Mouse (Mus musculus) hindbrain, embryonic 11.5 days (tissue): ENCODE measurements around the gene Sec14l1. TPM values are rescaled to one million over a fixed set of nuclear protein-coding genes. Genes with fewer than 3 reads are reported as not detected.

Source experiments
- ATAC-seq: fragments of 200-750 bp; cut with Nextera tagmentation; 2 replicates; pipeline ENCODE4 v1.8.0; 2017; ENCODE audit warnings: mild to moderate bottlenecking, moderate TSS enrichment, moderate library complexity; ENCODE audit not compliant: low FRiP score
- DNase-seq: peaks from one replicate; pipeline ENCODE4 v3.0.0-alpha.2; 2015; ENCODE audit warnings: low spot score
- H3K27ac ChIP-seq: fragments of 300-500 bp; sonication (generic); 2 replicates; pipeline ENCODE4 v1.5.1; 2014; ENCODE audit warnings: mild to moderate bottlenecking, low read depth, low read length
- H3K27me3 ChIP-seq: fragments of 300-500 bp; sonication (generic); 2 replicates; pipeline ENCODE4 v1.6.1; 2014; ENCODE audit warnings: mild to moderate bottlenecking, low read length, moderate library complexity, mixed read lengths; ENCODE audit not compliant: control insufficient read depth, insufficient read depth
- H3K36me3 ChIP-seq: fragments of 300-500 bp; sonication (generic); 2 replicates; pipeline ENCODE4 v1.6.1; 2014; ENCODE audit warnings: mild to moderate bottlenecking, low read length, moderate library complexity, mixed read lengths; ENCODE audit not compliant: control insufficient read depth, insufficient read depth
- H3K4me1 ChIP-seq: fragments of 300-500 bp; sonication (generic); replicated peaks from 2 replicates; pipeline ENCODE4 v1.6.1; 2014; ENCODE audit warnings: low read length, mixed read lengths; ENCODE audit not compliant: control insufficient read depth, insufficient read depth
- H3K4me2 ChIP-seq: fragments of 300-500 bp; sonication (generic); replicated peaks from 2 replicates; pipeline ENCODE4 v1.6.1; 2014; ENCODE audit warnings: mild to moderate bottlenecking, low read depth, low read length
- H3K4me3 ChIP-seq: fragments of 300-500 bp; sonication (generic); 2 replicates; pipeline ENCODE4 v1.5.1; 2014; ENCODE audit warnings: low read depth, low read length
- H3K9ac ChIP-seq: fragments of 300-500 bp; sonication (generic); 2 replicates; pipeline ENCODE4 v1.6.1; 2014; ENCODE audit warnings: low read depth, low read length
- H3K9me3 ChIP-seq: fragments of 300-500 bp; sonication (generic); 2 replicates; pipeline ENCODE4 v1.6.1; 2016; ENCODE audit warnings: low read length; ENCODE audit not compliant: control insufficient read depth
- WGBS: fragments of 180-500 bp; shearing (Covaris S2); extraction: QIAGEN DNeasy Blood & Tissue Kit; methylation state at CpG from one replicate; pipeline ENCODE4 v1.1.7; 2014; 5-methylcytosine and 5-hydroxymethylcytosine counted together
- polyA plus RNA-seq: library from polyadenylated mRNA; unstranded; fragments of >200 nt; fragmentation: Nextera tagmentation; extraction: Ambion mirVana; gene quantifications from 2 replicates; pipeline ENCODE4 v1.2.1, GENCODE M21; 2014

The Sec14l1 gene
- polyA plus RNA-seq, 1 experiment from 2014 or later = 36.9 TPM

- no peak overlapping the region for H3K9ac ChIP-seq
- H3K27me3 ChIP-seq = no peaks in the 10 kb centered on the region
- H3K9me3 ChIP-seq = no peaks in the 10 kb centered on the region
- ATAC-seq (no peak), DNase-seq (no peak)
- no peak overlapping the region for H3K4me3 ChIP-seq
- no peaks in the 10 kb centered on the region for H3K36me3 ChIP-seq
- WGBS = 82% methylated on average over 13 of the region's 13 CpGs
- no peak overlapping the region for H3K27ac ChIP-seq
- no peaks in the 10 kb centered on the region; the same call in 1 of the 2 replicates for H3K4me1 ChIP-seq
- H3K4me2 ChIP-seq = no peak overlapping the region
These were observed 12.4 kb downstream of the Sec14l1 start for GRCm38 (mm10) chr11:117127250-117127837.

- H3K27ac ChIP-seq = peak overlapping the region; percentile 4; the same call in 1 of the 2 replicates
- DNase-seq = no peak
- H3K4me3 ChIP-seq = no peak overlapping the region
- H3K4me2 ChIP-seq = no peak overlapping the region
- H3K9me3 ChIP-seq = no peaks in the 10 kb centered on the region
- H3K4me1 ChIP-seq = no peaks in the 10 kb centered on the region; the same call in 1 of the 2 replicates
- no peaks in the 10 kb centered on the region for H3K36me3 ChIP-seq
- ATAC-seq = no peak
- WGBS = 67% methylated on average over 12 of the region's 12 CpGs
- H3K9ac ChIP-seq = no peak overlapping the region
- H3K27me3 ChIP-seq = no peaks in the 10 kb centered on the region
These were observed 13.1 kb downstream of the Sec14l1 start for GRCm38 (mm10) chr11:117127931-117128548.

- H3K27ac ChIP-seq = no peak overlapping the region
- no peaks in the 10 kb centered on the region for H3K27me3 ChIP-seq
- H3K9ac ChIP-seq = no peak overlapping the region
- ATAC-seq (no peak), DNase-seq (no peak)
- H3K9me3 ChIP-seq = no peaks in the 10 kb centered on the region
- H3K4me1 ChIP-seq = no peaks in the 10 kb centered on the region; the same call in 1 of the 2 replicates
- H3K4me3 ChIP-seq = no peak overlapping the region
- WGBS = 55% methylated on average over 11 of the region's 11 CpGs
- H3K4me2 ChIP-seq = no peak overlapping the region
- no peaks in the 10 kb centered on the region for H3K36me3 ChIP-seq
These were observed 14.5 kb downstream of the Sec14l1 start for GRCm38 (mm10) chr11:117129473-117129872.

GRCm38 (mm10) chr11:117130068-117130467 is 15.1 kb downstream of the Sec14l1 start:
- no peak for ATAC-seq
- Histone ChIP-seq H3K27ac (no peak overlapping the region), H3K9ac (no peak overlapping the region), H3K4me3 (no peak overlapping the region), H3K27me3 (no peaks in the 10 kb centered on the region), H3K4me2 (no peak overlapping the region), H3K4me1 (no peaks in the 10 kb centered on the region; the same call in 1 of the 2 replicates), H3K36me3 (no peaks in the 10 kb centered on the region), H3K9me3 (no peaks in the 10 kb centered on the region)
- DNase-seq = no peak
- 72% methylated on average over 8 of the region's 8 CpGs for WGBS

- H3K4me1 ChIP-seq = no peaks in the 10 kb centered on the region; the same call in 1 of the 2 replicates
- WGBS = 59% methylated on average over 5 of the region's 5 CpGs
- H3K9me3 ChIP-seq = no peaks in the 10 kb centered on the region
- no peak for ATAC-seq
- H3K27me3 ChIP-seq = no peaks in the 10 kb centered on the region
- no peak overlapping the region for H3K4me3 ChIP-seq
- DNase-seq = no peak
- no peak overlapping the region for H3K27ac ChIP-seq
- H3K36me3 ChIP-seq = no peaks in the 10 kb centered on the region
- H3K4me2 ChIP-seq = no peak overlapping the region
- no peak overlapping the region for H3K9ac ChIP-seq
These were observed 15.9 kb downstream of the Sec14l1 start for GRCm38 (mm10) chr11:117130888-117131287.

GRCm38 (mm10) chr11:117131450-117131849 is 16.5 kb downstream of the Sec14l1 start:
- DNase-seq (no peak), ATAC-seq (no peak)
- Histone ChIP-seq H3K9ac (no peak overlapping the region), H3K27me3 (no peaks in the 10 kb centered on the region), H3K4me3 (no peak overlapping the region), H3K9me3 (no peaks in the 10 kb centered on the region), H3K36me3 (no peaks in the 10 kb centered on the region), H3K4me1 (no peaks in the 10 kb centered on the region; the same call in 1 of the 2 replicates), H3K4me2 (no peak overlapping the region), H3K27ac (no peak overlapping the region)
- WGBS = 94% methylated on average over 10 of the region's 10 CpGs

GRCm38 (mm10) chr11:117134776-117135387 is 19.9 kb downstream of the Sec14l1 start:
- Histone ChIP-seq H3K4me1 (no peaks in the 10 kb centered on the region; the same call in 1 of the 2 replicates), H3K9me3 (no peaks in the 10 kb centered on the region), H3K36me3 (no peaks in the 10 kb centered on the region), H3K4me3 (no peak overlapping the region), H3K27ac (no peak overlapping the region), H3K27me3 (no peaks in the 10 kb centered on the region), H3K9ac (no peak overlapping the region), H3K4me2 (no peak overlapping the region)
- ATAC-seq = no peak
- DNase-seq = no peak
- 65% methylated on average over 23 of the region's 23 CpGs for WGBS

GRCm38 (mm10) chr11:117135457-117136290 is 20.7 kb downstream of the Sec14l1 start:
- whole genome bisulfite sequencing = 38% methylated on average over 17 of the region's 17 CpGs
- Histone ChIP-seq H3K9me3 (no peaks in the 10 kb centered on the region), H3K36me3 (no peaks in the 10 kb centered on the region), H3K27ac (no peak overlapping the region), H3K9ac (no peak overlapping the region), H3K4me1 (no peaks in the 10 kb centered on the region), H3K4me3 (no peak overlapping the region), H3K4me2 (no peak overlapping the region), H3K27me3 (no peaks in the 10 kb centered on the region)
- no peak for ATAC-seq
- no peak for DNase-seq
